Mouse (Mus musculus) limb, embryonic 14.5 days (tissue): ENCODE results near the gene Lrrc36. TPM values are rescaled to one million over a fixed set of nuclear protein-coding genes. Genes with fewer than 3 reads are reported as not detected.

Experiments used
- ATAC-seq: fragments of 200-750 bp; cut with Nextera tagmentation; 2 replicates; pipeline ENCODE4 v1.8.0; 2017; ENCODE audit warnings: low read depth, moderate number of reproducible peaks, moderate TSS enrichment; ENCODE audit not compliant: low FRiP score
- DNase-seq: peaks from one replicate; pipeline ENCODE4 v3.0.0-alpha.2; 2015; ENCODE audit warnings: low spot score
- H3K27ac ChIP-seq: fragments of 300-500 bp; sonication (generic); replicated peaks from 2 replicates; pipeline ENCODE4 v1.5.1; 2014; ENCODE audit warnings: low read depth, mild to moderate bottlenecking, low read length, moderate library complexity, mixed read lengths
- H3K27me3 ChIP-seq: fragments of 300-500 bp; sonication (generic); 2 replicates; pipeline ENCODE4 v1.6.1; 2014; ENCODE audit warnings: low read length, mixed read lengths; ENCODE audit not compliant: control insufficient read depth, insufficient read depth
- H3K36me3 ChIP-seq: fragments of 300-500 bp; sonication (generic); 2 replicates; pipeline ENCODE4 v1.6.1; 2014; ENCODE audit warnings: mild to moderate bottlenecking, low read length, moderate library complexity, mixed read lengths; ENCODE audit not compliant: control insufficient read depth, insufficient read depth
- H3K4me1 ChIP-seq: fragments of 300-500 bp; sonication (generic); 2 replicates; pipeline ENCODE4 v1.6.1; 2014; ENCODE audit warnings: antibody characterized with exemption, low read length, mixed read lengths; ENCODE audit not compliant: control insufficient read depth, insufficient read depth
- H3K4me2 ChIP-seq: fragments of 300-500 bp; sonication (generic); replicated peaks from 2 replicates; pipeline ENCODE4 v1.6.1; 2014; ENCODE audit warnings: low read depth, mild to moderate bottlenecking, low read length, moderate library complexity; ENCODE audit not compliant: severe bottlenecking
- H3K4me3 ChIP-seq: fragments of 300-500 bp; sonication (generic); replicated peaks from 2 replicates; pipeline ENCODE4 v1.5.1; 2014; ENCODE audit warnings: low read length
- H3K9ac ChIP-seq: fragments of 300-500 bp; sonication (generic); 2 replicates; pipeline ENCODE4 v1.6.1; 2014; ENCODE audit warnings: mild to moderate bottlenecking, low read depth, low read length, moderate library complexity; ENCODE audit not compliant: severe bottlenecking
- H3K9me3 ChIP-seq: fragments of 300-500 bp; sonication (generic); 2 replicates; pipeline ENCODE4 v1.6.1; 2016; ENCODE audit warnings: low read length; ENCODE audit not compliant: control insufficient read depth
- POLR2A ChIP-seq: fragments of 200-500 bp; IDR thresholded peaks from 2 replicates; pipeline ENCODE4 v1.8.0; 2012; ENCODE audit warnings: inconsistent platforms, mild to moderate bottlenecking, moderate library complexity, borderline replicate concordance; ENCODE audit not compliant: insufficient read depth, insufficient read length; ENCODE audit errors: extremely low read depth
- WGBS: fragments of 180-500 bp; shearing (Covaris S2); extraction: QIAGEN DNeasy Blood & Tissue Kit; methylation state at CpG from one replicate; pipeline ENCODE4 v1.1.7; 2014; 5-methylcytosine and 5-hydroxymethylcytosine counted together
- polyA plus RNA-seq, 2 experiments: library from polyadenylated mRNA; depleted of rRNA in 1 of 2; stranded (reverse) in 1 of 2; unstranded in 1 of 2; fragments of >200 nt; fragmentation: Nextera tagmentation in 1 of 2; extraction: Ambion mirVana in 1 of 2; gene quantifications; 2 replicates each; pipeline versions ENCODE4 v1.2.1 to v1.2.3; 2012 to 2014

The Lrrc36 gene
- polyA plus RNA-seq, 2 experiments = 0.62 to 0.84 TPM

DNA sequence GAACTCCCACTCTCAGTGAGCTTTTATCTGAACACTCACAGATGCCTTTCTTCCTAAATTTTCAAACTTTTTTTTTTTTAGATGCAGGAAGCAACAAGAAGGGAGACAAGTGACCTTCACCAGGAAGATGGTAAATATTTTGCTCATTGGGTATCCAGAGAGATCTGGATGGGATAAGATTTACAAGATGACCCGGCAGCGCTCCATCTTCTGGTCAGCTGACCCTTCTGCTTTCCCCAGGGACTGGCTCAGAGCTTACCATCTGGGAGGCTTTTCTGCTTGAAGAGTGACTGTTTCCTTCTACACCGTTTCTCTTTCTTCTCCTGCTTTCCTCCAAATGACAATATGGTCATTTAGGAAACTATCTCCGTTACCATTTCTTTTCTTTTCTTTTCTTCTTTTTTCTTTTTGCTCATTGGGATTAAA lies 32.8 kb downstream of the Lrrc36 start:
- Histone ChIP-seq H3K9me3 (no peaks in the 10 kb centered on the region), H3K4me1 (peaks cover 4% of the 10 kb centered on the region; the same call in 1 of the 2 replicates), H3K36me3 (no peaks in the 10 kb centered on the region), H3K4me2 (no peak overlapping the region), H3K27ac (no peak overlapping the region), H3K27me3 (no peaks in the 10 kb centered on the region), H3K9ac (no peak overlapping the region), H3K4me3 (no peak overlapping the region)
- 33% methylated on average over 4 of the region's 4 CpGs for WGBS
- ATAC-seq = no peak
- TF ChIP-seq POLR2A = no peak
- no peak for DNase-seq

DNA sequence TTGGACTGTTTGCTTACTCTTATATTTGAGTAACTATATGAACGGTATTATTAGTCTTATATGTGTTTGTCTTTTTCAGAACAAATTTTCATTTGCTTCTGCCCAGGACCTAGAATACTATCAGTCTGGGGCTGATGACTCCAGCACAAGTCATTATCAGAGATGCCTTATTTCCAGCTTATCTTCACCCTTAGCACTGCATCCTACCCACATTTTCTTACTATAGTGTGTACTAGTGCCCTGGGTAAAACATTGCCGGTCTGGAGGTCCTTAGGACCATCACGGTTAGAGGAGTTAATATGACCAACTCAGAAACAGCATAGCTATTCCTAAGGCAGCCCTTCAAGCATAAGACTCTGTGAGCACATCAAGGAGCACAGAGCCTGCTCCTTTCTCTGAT lies 34.8 kb downstream of the Lrrc36 start:
- DNase-seq = no peak
- H3K4me1 ChIP-seq = peaks cover 4% of the 10 kb centered on the region; the same call in 1 of the 2 replicates

DNA sequence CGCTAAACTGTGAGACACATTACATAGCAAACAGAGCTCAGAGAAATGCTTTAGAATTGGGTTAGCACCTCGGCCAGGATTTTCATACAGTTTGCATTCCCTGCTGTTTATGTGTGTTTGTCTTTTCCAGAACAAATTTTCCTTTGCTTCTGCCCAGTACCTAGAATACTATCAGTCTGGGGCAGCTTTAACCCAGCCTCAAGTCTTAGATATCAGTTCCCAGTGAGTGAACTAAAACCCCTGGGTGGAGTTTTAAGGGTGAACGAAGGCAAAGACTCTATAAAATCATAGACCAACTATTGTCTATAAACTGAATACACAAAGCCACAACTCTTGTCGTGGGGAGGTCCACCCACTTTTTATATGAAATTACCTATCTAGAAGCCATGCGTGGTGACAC lies 35.2 kb downstream of the Lrrc36 start:
- Histone ChIP-seq H3K9me3 (no peaks in the 10 kb centered on the region), H3K4me2 (no peak overlapping the region), H3K4me1 (peaks cover 4% of the 10 kb centered on the region; the same call in 1 of the 2 replicates), H3K27ac (no peak overlapping the region), H3K4me3 (no peak overlapping the region), H3K27me3 (no peaks in the 10 kb centered on the region), H3K9ac (no peak overlapping the region), H3K36me3 (no peaks in the 10 kb centered on the region)
- WGBS = 80% methylated on average over 5 of the region's 5 CpGs
- no peak for TF ChIP-seq POLR2A
- ATAC-seq = no peak
- DNase-seq = no peak

More for the DNA sequence above, 34.8 kb downstream of the Lrrc36 start:
- ATAC-seq = no peak
- no peak for TF ChIP-seq POLR2A
- H3K27ac ChIP-seq = no peak overlapping the region
- no peak overlapping the region for H3K4me2 ChIP-seq
- no peaks in the 10 kb centered on the region for H3K36me3 ChIP-seq
- WGBS = 90% methylated on average over 3 of the region's 3 CpGs
- H3K9me3 ChIP-seq = no peaks in the 10 kb centered on the region
- no peak overlapping the region for H3K4me3 ChIP-seq
- H3K27me3 ChIP-seq = no peaks in the 10 kb centered on the region
- no peak overlapping the region for H3K9ac ChIP-seq

DNA sequence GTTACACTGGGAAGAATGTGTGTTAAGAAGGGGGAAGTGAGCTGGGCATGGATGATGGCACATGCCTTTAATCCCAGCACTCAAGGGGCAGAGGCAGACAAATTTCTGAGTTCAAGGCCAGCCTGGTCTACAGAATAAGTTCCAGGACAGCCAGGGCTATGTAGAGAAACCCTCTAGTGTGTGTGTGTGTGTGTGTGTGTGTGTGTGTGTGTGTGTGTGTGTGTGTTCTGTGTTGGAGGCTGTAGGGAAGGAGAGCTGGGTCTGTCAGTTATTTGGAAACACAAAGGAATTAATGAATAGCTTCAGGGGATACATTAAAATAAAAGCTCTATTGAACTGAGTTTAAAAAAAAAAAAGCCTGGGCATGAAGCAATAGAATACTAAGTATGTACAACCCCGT lies 37.6 kb downstream of the Lrrc36 start:
- H3K36me3 ChIP-seq = no peaks in the 10 kb centered on the region
- WGBS = 57% methylated on average over 1 of the region's 1 CpGs
- TF ChIP-seq POLR2A = no peak
- no peak overlapping the region for H3K9ac ChIP-seq
- no peak overlapping the region for H3K4me3 ChIP-seq
- H3K27me3 ChIP-seq = no peaks in the 10 kb centered on the region
- H3K9me3 ChIP-seq = no peaks in the 10 kb centered on the region
- no peak for DNase-seq
- no peak for ATAC-seq
- H3K27ac ChIP-seq = no peak overlapping the region
- H3K4me2 ChIP-seq = no peak overlapping the region
- peaks cover 3% of the 10 kb centered on the region; the same call in 1 of the 2 replicates for H3K4me1 ChIP-seq

- H3K4me1 ChIP-seq = no peaks in the 10 kb centered on the region
- no peaks in the 10 kb centered on the region for H3K9me3 ChIP-seq
- no peak overlapping the region for H3K4me3 ChIP-seq
- no peak for TF ChIP-seq POLR2A
- H3K36me3 ChIP-seq = no peaks in the 10 kb centered on the region
- 61% methylated on average over 15 of the region's 15 CpGs for WGBS
- DNase-seq (no peak), ATAC-seq (no peak)
- H3K27ac ChIP-seq = no peak overlapping the region
- no peaks in the 10 kb centered on the region for H3K27me3 ChIP-seq
- H3K9ac ChIP-seq = no peak overlapping the region
- H3K4me2 ChIP-seq = no peak overlapping the region
Observed at GRCm38 (mm10) chr8:105451903-105452603, 38.7 kb downstream of the Lrrc36 start.
